10 mouse cellular contexts compared by ENCODE assay signal in genomic region chr2:32642813-32643212, GRCm38 (mm10). TPM values are rescaled to one million over a fixed set of nuclear protein-coding genes. Genes with fewer than 3 reads are reported as not detected.
DNase-seq lines count a peak whose midpoint lies in the region; ATAC-seq and TF ChIP-seq lines count a peak whose summit lies in the region.
"Had no signal": no experiment of that assay in that cellular context is flagged by ENCODE, and none has a peak within 500 bp of the region (broad histone marks: within the 10 kb centered on the region; RNA-seq: fewer than 3 reads in every experiment).

No protein-coding gene starts in this region.

- no peak for TF ChIP-seq CTCF in kidney, postnatal 0 days (IDR thresholded peaks at IDR 0.05; ENCODE audit: low read depth)

- no peaks in the 10 kb centered on the region for H3K27me3 ChIP-seq in forebrain, embryonic 10.5 days (ENCODE audit: poor library complexity, severe bottlenecking)
- no peaks in the 10 kb centered on the region for H3K27me3 ChIP-seq in forebrain, embryonic 11.5 days (ENCODE audit: control insufficient read depth, insufficient read depth, low read length)
- H3K27me3 ChIP-seq in midbrain, embryonic 10.5 days (ENCODE audit: low read depth, poor library complexity, severe bottlenecking): no peaks in the 10 kb centered on the region
- H3K27me3 ChIP-seq in midbrain, embryonic 13.5 days: no peaks in the 10 kb centered on the region
- H3K27me3 ChIP-seq in kidney, postnatal 0 days (ENCODE audit: insufficient read depth, low read length): no peaks in the 10 kb centered on the region
- H3K27me3 ChIP-seq: hindbrain, embryonic 13.5 days; Patski had no signal

- peaks cover 24% of the 10 kb centered on the region for H3K4me1 ChIP-seq in forebrain, embryonic 10.5 days
- no peaks in the 10 kb centered on the region for H3K4me1 ChIP-seq in forebrain, embryonic 11.5 days (replicated peaks; ENCODE audit: control insufficient read depth, insufficient read depth, low read length)
- H3K4me1 ChIP-seq in midbrain, embryonic 10.5 days: peaks cover 30% of the 10 kb centered on the region
- H3K4me1 ChIP-seq in midbrain, embryonic 13.5 days (replicated peaks): peaks cover 3% of the 10 kb centered on the region; the same call in 1 of the 2 replicates
- H3K4me1 ChIP-seq in kidney, postnatal 0 days (replicated peaks; ENCODE audit: insufficient read depth, low read length): peaks cover 12% of the 10 kb centered on the region

- DNase-seq in forebrain, embryonic 10.5 days (ENCODE audit: extremely low spot score, low spot score): no peak
- no peak for DNase-seq in forebrain, embryonic 11.5 days (ENCODE audit: low spot score)
- no peak for DNase-seq in midbrain, embryonic 10.5 days (ENCODE audit: low spot score)
- no peak for DNase-seq in kidney, postnatal 0 days (ENCODE audit: low spot score)
- peak; percentile 27 for DNase-seq in testis, postnatal 14 days (ENCODE audit: low spot score)
- DNase-seq in urinary bladder, postnatal 36 days (ENCODE audit: low spot score in 2 of 2): no peak

- H3K4me3 ChIP-seq in forebrain, embryonic 10.5 days: no peak overlapping the region
- H3K4me3 ChIP-seq in forebrain, embryonic 11.5 days (ENCODE audit: low read depth, low read length): no peak overlapping the region
- H3K4me3 ChIP-seq in midbrain, embryonic 10.5 days: no peak overlapping the region
- H3K4me3 ChIP-seq in midbrain, embryonic 13.5 days (replicated peaks): no peak overlapping the region
- no peak overlapping the region for H3K4me3 ChIP-seq in kidney, postnatal 0 days (replicated peaks; ENCODE audit: low read depth, low read length)
- H3K4me3 ChIP-seq: hindbrain, embryonic 13.5 days had no signal

- WGBS in forebrain, embryonic 10.5 days: 79% methylated on average over 7 of the region's 7 CpGs
- WGBS in forebrain, embryonic 11.5 days: 81% methylated on average over 7 of the region's 7 CpGs
- 80% methylated on average over 7 of the region's 7 CpGs for WGBS in midbrain, embryonic 10.5 days
- 70% methylated on average over 7 of the region's 7 CpGs for WGBS in midbrain, embryonic 13.5 days
- WGBS in kidney, postnatal 0 days: 62% methylated on average over 7 of the region's 7 CpGs

- no peak overlapping the region for H3K9ac ChIP-seq in forebrain, embryonic 11.5 days (ENCODE audit: low read length)
- no peak overlapping the region for H3K9ac ChIP-seq in midbrain, embryonic 13.5 days (replicated peaks)
- H3K9ac ChIP-seq in kidney, postnatal 0 days (ENCODE audit: low read depth, low read length): no peak overlapping the region
- H3K9ac ChIP-seq: hindbrain, embryonic 13.5 days had no signal

- no peaks in the 10 kb centered on the region for H3K9me3 ChIP-seq in forebrain, embryonic 10.5 days
- H3K9me3 ChIP-seq in forebrain, embryonic 11.5 days (ENCODE audit: control insufficient read depth, low read length): no peaks in the 10 kb centered on the region
- H3K9me3 ChIP-seq in midbrain, embryonic 10.5 days (replicated peaks): no peaks in the 10 kb centered on the region
- no peaks in the 10 kb centered on the region for H3K9me3 ChIP-seq in midbrain, embryonic 13.5 days
- H3K9me3 ChIP-seq in kidney, postnatal 0 days (replicated peaks; ENCODE audit: low read length): no peaks in the 10 kb centered on the region
- H3K9me3 ChIP-seq: hindbrain, embryonic 13.5 days had no signal

- H3K36me3 ChIP-seq in forebrain, embryonic 10.5 days (replicated peaks): no peaks in the 10 kb centered on the region
- no peaks in the 10 kb centered on the region for H3K36me3 ChIP-seq in forebrain, embryonic 11.5 days (ENCODE audit: control insufficient read depth, insufficient read depth, low read length)
- H3K36me3 ChIP-seq in midbrain, embryonic 10.5 days: no peaks in the 10 kb centered on the region
- no peaks in the 10 kb centered on the region for H3K36me3 ChIP-seq in midbrain, embryonic 13.5 days
- no peaks in the 10 kb centered on the region for H3K36me3 ChIP-seq in kidney, postnatal 0 days (ENCODE audit: insufficient read depth, low read length)
- H3K36me3 ChIP-seq: hindbrain, embryonic 13.5 days had no signal

- no peak for ATAC-seq in forebrain, embryonic 11.5 days (replicated peaks; ENCODE audit: low FRiP score)
- ATAC-seq in midbrain, embryonic 13.5 days: no peak
- no peak for ATAC-seq in kidney, postnatal 0 days (replicated peaks; ENCODE audit: low FRiP score, low read depth)
- ATAC-seq in activated CD4-positive, CD25-positive, alpha-beta regulatory T cell, adult 4 months: no peak
- ATAC-seq: Patski had no signal

- 0 out of 2 replicates have a peak overlapping the region, but pooled peaks have one; percentile 16 for H3K27ac ChIP-seq in forebrain, embryonic 10.5 days
- no peak overlapping the region for H3K27ac ChIP-seq in forebrain, embryonic 11.5 days (ENCODE audit: low read depth, low read length)
- peak overlapping the region; percentile 14; the same call in 1 of the 2 replicates for H3K27ac ChIP-seq in midbrain, embryonic 10.5 days (replicated peaks)
- H3K27ac ChIP-seq in midbrain, embryonic 13.5 days: no peak overlapping the region
- H3K27ac ChIP-seq in kidney, postnatal 0 days: 0 out of 2 replicates have a peak overlapping the region, but pooled peaks have one; percentile 31
- H3K27ac ChIP-seq: hindbrain, embryonic 13.5 days had no signal

- H3K4me2 ChIP-seq in forebrain, embryonic 11.5 days (ENCODE audit: low read depth, low read length, severe bottlenecking): no peak overlapping the region
- no peak overlapping the region for H3K4me2 ChIP-seq in midbrain, embryonic 13.5 days (replicated peaks)
- no peak overlapping the region for H3K4me2 ChIP-seq in kidney, postnatal 0 days (ENCODE audit: low read length)
- H3K4me2 ChIP-seq: hindbrain, embryonic 13.5 days had no signal

RNA-seq across cellular contexts. Expression of gene Eng, which starts 3.6 kb away (rescaled TPM):
- polyA plus RNA-seq in forebrain, embryonic 10.5 days (2016; fragmentation: Nextera tagmentation; extraction: Ambion mirVana): 24.5 and 24.7 TPM in 2 replicates
- 25.5 and 25.9 TPM in 2 replicates for polyA plus RNA-seq in forebrain, embryonic 11.5 days (2014; fragmentation: Nextera tagmentation; extraction: Ambion mirVana)
- 25.6 and 29.2 TPM in 2 replicates for polyA plus RNA-seq in midbrain, embryonic 10.5 days (2016; fragmentation: Nextera tagmentation; extraction: Ambion mirVana)
- 22.0 and 24.8 TPM in 2 replicates for polyA plus RNA-seq in midbrain, embryonic 13.5 days (2015; fragmentation: Nextera tagmentation; extraction: Ambion mirVana)
- 71.6 and 76.3 TPM in 2 replicates for polyA plus RNA-seq in kidney, postnatal 0 days (2015; fragmentation: Nextera tagmentation; extraction: Ambion mirVana)
- polyA plus RNA-seq in activated CD4-positive, CD25-positive, alpha-beta regulatory T cell, adult 4 months (2017; shearing (Covaris generic)): not detected

RNA-seq across cellular contexts. Expression of gene Ak1, which starts 21.3 kb away (rescaled TPM):
- polyA plus RNA-seq in forebrain, embryonic 10.5 days (2016; fragmentation: Nextera tagmentation; extraction: Ambion mirVana): 17.8 and 20.2 TPM in 2 replicates
- polyA plus RNA-seq in forebrain, embryonic 11.5 days (2014; fragmentation: Nextera tagmentation; extraction: Ambion mirVana): 18.9 and 20.6 TPM in 2 replicates
- 26.4 and 30.3 TPM in 2 replicates for polyA plus RNA-seq in midbrain, embryonic 10.5 days (2016; fragmentation: Nextera tagmentation; extraction: Ambion mirVana)
- polyA plus RNA-seq in midbrain, embryonic 13.5 days (2015; fragmentation: Nextera tagmentation; extraction: Ambion mirVana): 62.5 and 62.9 TPM in 2 replicates
- 38.7 and 41.6 TPM in 2 replicates for polyA plus RNA-seq in kidney, postnatal 0 days (2015; fragmentation: Nextera tagmentation; extraction: Ambion mirVana)
- under 1 TPM; 0.16 to 0.48 TPM for polyA plus RNA-seq in activated CD4-positive, CD25-positive, alpha-beta regulatory T cell, adult 4 months (2017; shearing (Covaris generic))

RNA-seq across cellular contexts. Expression of gene St6galnac6, which starts 43.3 kb away (rescaled TPM):
- polyA plus RNA-seq in forebrain, embryonic 10.5 days (2016; fragmentation: Nextera tagmentation; extraction: Ambion mirVana): 13.3 and 13.8 TPM in 2 replicates
- polyA plus RNA-seq in forebrain, embryonic 11.5 days (2014; fragmentation: Nextera tagmentation; extraction: Ambion mirVana): 4.7 and 5.1 TPM in 2 replicates
- 10.8 and 11.9 TPM in 2 replicates for polyA plus RNA-seq in midbrain, embryonic 10.5 days (2016; fragmentation: Nextera tagmentation; extraction: Ambion mirVana)
- 10.1 and 11.3 TPM in 2 replicates for polyA plus RNA-seq in midbrain, embryonic 13.5 days (2015; fragmentation: Nextera tagmentation; extraction: Ambion mirVana)
- polyA plus RNA-seq in kidney, postnatal 0 days (2015; fragmentation: Nextera tagmentation; extraction: Ambion mirVana): 13.7 and 15.3 TPM in 2 replicates
- polyA plus RNA-seq in activated CD4-positive, CD25-positive, alpha-beta regulatory T cell, adult 4 months (2017; shearing (Covaris generic)): 1 to 10 TPM; 2.5 to 3.4 TPM

RNA-seq across cellular contexts. Expression of gene St6galnac4, which starts 55.9 kb away (rescaled TPM):
- 15.7 and 17.6 TPM in 2 replicates for polyA plus RNA-seq in forebrain, embryonic 10.5 days (2016; fragmentation: Nextera tagmentation; extraction: Ambion mirVana)
- 15.4 and 16.7 TPM in 2 replicates for polyA plus RNA-seq in forebrain, embryonic 11.5 days (2014; fragmentation: Nextera tagmentation; extraction: Ambion mirVana)
- 15.9 and 17.1 TPM in 2 replicates for polyA plus RNA-seq in midbrain, embryonic 10.5 days (2016; fragmentation: Nextera tagmentation; extraction: Ambion mirVana)
- 15.2 and 16.3 TPM in 2 replicates for polyA plus RNA-seq in midbrain, embryonic 13.5 days (2015; fragmentation: Nextera tagmentation; extraction: Ambion mirVana)
- polyA plus RNA-seq in kidney, postnatal 0 days (2015; fragmentation: Nextera tagmentation; extraction: Ambion mirVana): 15.8 and 18.1 TPM in 2 replicates
- 10 to 100 TPM; 30.7 to 39.8 TPM for polyA plus RNA-seq in activated CD4-positive, CD25-positive, alpha-beta regulatory T cell, adult 4 months (2017; shearing (Covaris generic))

Comparison
In these comparisons a context has a peak if more than half of its experiments do, and no peak if none do; other contexts are left out.
1. H3K27ac ChIP-seq: peak in forebrain, embryonic 10.5 days (single experiment), midbrain, embryonic 10.5 days (single experiment) and kidney, postnatal 0 days (single experiment); none in forebrain, embryonic 11.5 days (single experiment) and midbrain, embryonic 13.5 days (single experiment).
2. RNA of gene Eng, which starts 3.6 kb away (polyA plus RNA-seq): 71.6 to 76.3 TPM in kidney, postnatal 0 days, 25.6 to 29.2 TPM in midbrain, embryonic 10.5 days, 25.5 to 25.9 TPM in forebrain, embryonic 11.5 days, 22.0 to 24.8 TPM in midbrain, embryonic 13.5 days and 24.5 to 24.7 TPM in forebrain, embryonic 10.5 days; not detected in activated CD4-positive, CD25-positive, alpha-beta regulatory T cell, adult 4 months; every median in the first group is over 10 times any median in the second.
3. RNA of gene Ak1, which starts 21.3 kb away (polyA plus RNA-seq): 62.5 to 62.9 TPM in midbrain, embryonic 13.5 days, 38.7 to 41.6 TPM in kidney, postnatal 0 days, 26.4 to 30.3 TPM in midbrain, embryonic 10.5 days, 18.9 to 20.6 TPM in forebrain, embryonic 11.5 days and 17.8 to 20.2 TPM in forebrain, embryonic 10.5 days; 0.16 to 0.48 TPM in activated CD4-positive, CD25-positive, alpha-beta regulatory T cell, adult 4 months; every median in the first group is over 10 times any median in the second.